Mouse (Mus musculus): ENCODE results near the gene Glrx5. TPM values are rescaled to one million over a fixed set of nuclear protein-coding genes. Genes with fewer than 3 reads are reported as not detected.

Gene Glrx5
- polyA plus RNA-seq, 1 experiment = 92.2 TPM

- Histone ChIP-seq H3K79me2 (ENCODE audit: control insufficient read depth, insufficient read depth) (no peaks in the 10 kb centered on the region), H3K27me3 (ENCODE audit: control insufficient read depth, insufficient read depth, insufficient read length) (no peaks in the 10 kb centered on the region), H3K36me3 (ENCODE audit: control insufficient read depth, insufficient read depth) (no peaks in the 10 kb centered on the region), H3K79me3 (ENCODE audit: low read depth) (no peaks in the 10 kb centered on the region), H3ac (ENCODE audit: control insufficient read depth, insufficient read length, low read depth) (no peak overlapping the region), H3K4me3 (ENCODE audit: insufficient read depth, poor library complexity, severe bottlenecking) (no peak overlapping the region)
- no peak for TF ChIP-seq MYOD1 (IDR thresholded peaks at IDR 0.05; ENCODE audit: control insufficient read depth, insufficient read length, low read depth)
- TF ChIP-seq USF1 (IDR thresholded peaks at IDR 0.05; ENCODE audit: low read depth) = no peak
- TF ChIP-seq FOSL1 (IDR thresholded peaks at IDR 0.05; ENCODE audit: insufficient read depth, low read length, poor library complexity, severe bottlenecking) = no peak
- TF ChIP-seq MYOG (IDR thresholded peaks at IDR 0.05; ENCODE audit: control insufficient read depth, extremely low read depth, insufficient read length) = no peak
- no peak for TF ChIP-seq MAX (IDR thresholded peaks at IDR 0.05)
- no peak for TF ChIP-seq CEBPB (IDR thresholded peaks at IDR 0.05; ENCODE audit: low read depth)
- no peak for TF ChIP-seq CTCF (IDR thresholded peaks at IDR 0.05; ENCODE audit: control insufficient read depth, insufficient read depth, insufficient read length)
These were observed 12.9 kb upstream of the Glrx5 start for GRCm38 (mm10) chr12:105019359-105020219.

- TF ChIP-seq CTCF (IDR thresholded peaks at IDR 0.05; ENCODE audit: control insufficient read depth, insufficient read depth, insufficient read length) (no peak), CEBPB (IDR thresholded peaks at IDR 0.05; ENCODE audit: low read depth) (no peak), USF1 (IDR thresholded peaks at IDR 0.05; ENCODE audit: low read depth) (no peak), MYOG (IDR thresholded peaks at IDR 0.05; ENCODE audit: control insufficient read depth, extremely low read depth, insufficient read length) (no peak), MYOD1 (IDR thresholded peaks at IDR 0.05; ENCODE audit: control insufficient read depth, insufficient read length, low read depth) (no peak), FOSL1 (IDR thresholded peaks at IDR 0.05; ENCODE audit: insufficient read depth, low read length, poor library complexity, severe bottlenecking) (no peak), MAX (IDR thresholded peaks at IDR 0.05) (no peak)
- Histone ChIP-seq H3ac (ENCODE audit: control insufficient read depth, insufficient read length, low read depth) (no peak overlapping the region), H3K79me2 (ENCODE audit: control insufficient read depth, insufficient read depth) (no peaks in the 10 kb centered on the region), H3K4me3 (ENCODE audit: insufficient read depth, poor library complexity, severe bottlenecking) (no peak overlapping the region), H3K79me3 (ENCODE audit: low read depth) (no peaks in the 10 kb centered on the region), H3K27me3 (ENCODE audit: control insufficient read depth, insufficient read depth, insufficient read length) (no peaks in the 10 kb centered on the region), H3K36me3 (ENCODE audit: control insufficient read depth, insufficient read depth) (no peaks in the 10 kb centered on the region)
These were observed 10.9 kb upstream of the Glrx5 start for GRCm38 (mm10) chr12:105021441-105022069.

GRCm38 (mm10) chr12:105022141-105022540 is 10.3 kb upstream of the Glrx5 start:
- no peaks in the 10 kb centered on the region for H3K79me2 ChIP-seq (ENCODE audit: control insufficient read depth, insufficient read depth)

GRCm38 (mm10) chr12:105022776-105023175 is 9.7 kb upstream of the Glrx5 start:
- no peak for TF ChIP-seq CTCF (IDR thresholded peaks at IDR 0.05; ENCODE audit: control insufficient read depth, insufficient read depth, insufficient read length)
- no peak for TF ChIP-seq CEBPB (IDR thresholded peaks at IDR 0.05; ENCODE audit: low read depth)
- no peak for TF ChIP-seq FOSL1 (IDR thresholded peaks at IDR 0.05; ENCODE audit: insufficient read depth, low read length, poor library complexity, severe bottlenecking)
- no peak for TF ChIP-seq MYOG (IDR thresholded peaks at IDR 0.05; ENCODE audit: control insufficient read depth, extremely low read depth, insufficient read length)
- no peak for TF ChIP-seq MAX (IDR thresholded peaks at IDR 0.05)
- TF ChIP-seq MYOD1 (IDR thresholded peaks at IDR 0.05; ENCODE audit: control insufficient read depth, insufficient read length, low read depth) = no peak
- no peak for TF ChIP-seq USF1 (IDR thresholded peaks at IDR 0.05; ENCODE audit: low read depth)
- Histone ChIP-seq H3K36me3 (ENCODE audit: control insufficient read depth, insufficient read depth) (peaks cover 4% of the 10 kb centered on the region), H3ac (ENCODE audit: control insufficient read depth, insufficient read length, low read depth) (no peak overlapping the region), H3K79me2 (ENCODE audit: control insufficient read depth, insufficient read depth) (no peaks in the 10 kb centered on the region), H3K4me3 (ENCODE audit: insufficient read depth, poor library complexity, severe bottlenecking) (no peak overlapping the region), H3K79me3 (ENCODE audit: low read depth) (no peaks in the 10 kb centered on the region), H3K27me3 (ENCODE audit: control insufficient read depth, insufficient read depth, insufficient read length) (no peaks in the 10 kb centered on the region)

More at GRCm38 (mm10) chr12:105022141-105022540, 10.3 kb upstream of the Glrx5 start:
- Histone ChIP-seq H3K4me3 (ENCODE audit: insufficient read depth, poor library complexity, severe bottlenecking) (no peak overlapping the region), H3K79me3 (ENCODE audit: low read depth) (no peaks in the 10 kb centered on the region), H3K27me3 (ENCODE audit: control insufficient read depth, insufficient read depth, insufficient read length) (no peaks in the 10 kb centered on the region), H3K36me3 (ENCODE audit: control insufficient read depth, insufficient read depth) (peaks cover 4% of the 10 kb centered on the region), H3ac (ENCODE audit: control insufficient read depth, insufficient read length, low read depth) (no peak overlapping the region)
- TF ChIP-seq CEBPB (IDR thresholded peaks at IDR 0.05; ENCODE audit: low read depth) = no peak
- TF ChIP-seq CTCF (IDR thresholded peaks at IDR 0.05; ENCODE audit: control insufficient read depth, insufficient read depth, insufficient read length) = no peak
- TF ChIP-seq MAX (IDR thresholded peaks at IDR 0.05) = no peak
- no peak for TF ChIP-seq MYOD1 (IDR thresholded peaks at IDR 0.05; ENCODE audit: control insufficient read depth, insufficient read length, low read depth)
- TF ChIP-seq MYOG (IDR thresholded peaks at IDR 0.05; ENCODE audit: control insufficient read depth, extremely low read depth, insufficient read length) = no peak
- no peak for TF ChIP-seq USF1 (IDR thresholded peaks at IDR 0.05; ENCODE audit: low read depth)
- no peak for TF ChIP-seq FOSL1 (IDR thresholded peaks at IDR 0.05; ENCODE audit: insufficient read depth, low read length, poor library complexity, severe bottlenecking)

- H3K36me3 ChIP-seq (ENCODE audit: control insufficient read depth, insufficient read depth) = peaks cover 23% of the 10 kb centered on the region
- no peak overlapping the region for H3K4me3 ChIP-seq (ENCODE audit: insufficient read depth, poor library complexity, severe bottlenecking)
- H3K79me3 ChIP-seq (ENCODE audit: low read depth) = peaks cover 13% of the 10 kb centered on the region
- peaks cover 26% of the 10 kb centered on the region for H3K79me2 ChIP-seq (ENCODE audit: control insufficient read depth, insufficient read depth)
- no peaks in the 10 kb centered on the region for H3K27me3 ChIP-seq (ENCODE audit: control insufficient read depth, insufficient read depth, insufficient read length)
- no peak overlapping the region for H3ac ChIP-seq (ENCODE audit: control insufficient read depth, insufficient read length, low read depth)
- TF ChIP-seq CEBPB (IDR thresholded peaks at IDR 0.05; ENCODE audit: low read depth) = no peak
These were observed 7.1 kb upstream of the Glrx5 start for GRCm38 (mm10) chr12:105025271-105025946.
